Mouse (Mus musculus) cerebellum, adult 2 months (tissue): ENCODE data around the gene Tmem63a. TPM values are rescaled to one million over a fixed set of nuclear protein-coding genes. Genes with fewer than 3 reads are reported as not detected.
A peak's percentile ranks its signal among the peaks of the same experiment; 100 is the strongest.
"Not testable (repeated sequence)": the region's sequence is repeated elsewhere in the genome, so short reads cannot be mapped to it uniquely, and the experiment has no call there.

Experiments
- DNase-seq, 2 experiments: peaks; one replicate each; pipeline ENCODE4 v3.0.0; 2021
- H3K27ac ChIP-seq: fragments of 200-500 bp; 2 replicates; pipeline ENCODE4 v1.5.1; 2012; ENCODE audit warnings: low read length, control low read depth, inconsistent platforms; ENCODE audit not compliant: insufficient read depth
- H3K27me3 ChIP-seq: fragments of 200-500 bp; 2 replicates; pipeline ENCODE4 v1.6.1; 2012; ENCODE audit warnings: inconsistent platforms, mild to moderate bottlenecking, low read length, moderate library complexity; ENCODE audit not compliant: control insufficient read depth, insufficient read depth
- H3K4me1 ChIP-seq: fragments of 200-500 bp; 2 replicates; pipeline ENCODE4 v1.6.1; 2011; ENCODE audit warnings: low read length; ENCODE audit not compliant: control insufficient read depth, insufficient read depth
- H3K4me3 ChIP-seq: fragments of 200-500 bp; replicated peaks from 2 replicates; pipeline ENCODE3; 2011; ENCODE audit warnings: mild to moderate bottlenecking, low read depth, low read length, control low read depth; ENCODE audit not compliant: insufficient read depth
- CTCF ChIP-seq: fragments of 200-500 bp; IDR thresholded peaks from 2 replicates; pipeline ENCODE4 v1.5.1; 2011; ENCODE audit warnings: low read depth, mild to moderate bottlenecking, control low read depth, low read length, moderate library complexity, borderline replicate concordance; ENCODE audit not compliant: insufficient read depth
- POLR2A ChIP-seq: fragments of 200-500 bp; IDR thresholded peaks from 2 replicates; pipeline ENCODE4 v1.6.1; 2011; ENCODE audit warnings: low read length, control low read depth, borderline replicate concordance; ENCODE audit not compliant: insufficient read depth
- WGBS: fragments of 180-500 bp; shearing (Covaris S2); methylation state at CpG from one replicate; pipeline ENCODE4 v1.1.7; 2018; 5-methylcytosine and 5-hydroxymethylcytosine counted together
- polyA plus RNA-seq: library from polyadenylated mRNA; depleted of rRNA; stranded (reverse); fragments of >200 nt; gene quantifications from 2 replicates; pipeline ENCODE4 v1.2.3, GENCODE M21; 2012

The Tmem63a gene
- polyA plus RNA-seq, 1 experiment: 117 TPM

- no peak within 1 kb of the TSS for H3K4me3 ChIP-seq
- 25% methylated on average over 21 of the region's 21 CpGs for WGBS
- no peak for TF ChIP-seq CTCF
- no peak for TF ChIP-seq POLR2A
- no peak for DNase-seq
- H3K27me3 ChIP-seq: no peaks in the 10 kb centered on the region
- H3K4me1 ChIP-seq: no peaks in the 10 kb centered on the region
- H3K27ac ChIP-seq: no peak within 1 kb of the TSS
Observed at GRCm38 (mm10) chr1:180934467-180935419, 7.4 kb upstream of the Tmem63a start, which contains the start of gene Lefty1. Lefty1 (plus strand) TSS chr1:180935022.

GRCm38 (mm10) chr1:180936610-180937398 lies 5.3 kb upstream of the Tmem63a start:
- not testable (repeated sequence) for H3K4me3 ChIP-seq, DNase-seq
- WGBS: 7% methylated on average over 40 of the region's 41 CpGs

GRCm38 (mm10) chr1:180937631-180938030 lies 4.5 kb upstream of the Tmem63a start:
- not testable (repeated sequence) for H3K27ac ChIP-seq, H3K4me1 ChIP-seq, H3K27me3 ChIP-seq, DNase-seq, H3K4me3 ChIP-seq
- WGBS: 62% methylated on average over 13 of the region's 13 CpGs

More at GRCm38 (mm10) chr1:180936610-180937398, 5.3 kb upstream of the Tmem63a start:
- not testable (repeated sequence) for H3K27ac ChIP-seq, H3K27me3 ChIP-seq, H3K4me1 ChIP-seq

- not testable (repeated sequence) for DNase-seq, H3K27ac ChIP-seq, H3K4me1 ChIP-seq, H3K4me3 ChIP-seq, H3K27me3 ChIP-seq
- 83% methylated on average over 2 of the region's 2 CpGs for WGBS
Observed at GRCm38 (mm10) chr1:180938781-180939180, 3.4 kb upstream of the Tmem63a start.

GRCm38 (mm10) chr1:180940776-180941460 lies 1.2 kb upstream of the Tmem63a start:
- no peak for DNase-seq
- 91% methylated on average over 7 of the region's 7 CpGs for WGBS
- H3K27me3 ChIP-seq: no peaks in the 10 kb centered on the region
- H3K27ac ChIP-seq: no peak overlapping the region
- TF ChIP-seq CTCF (no peak), POLR2A (no peak)
- no peak overlapping the region for H3K4me3 ChIP-seq
- H3K4me1 ChIP-seq: no peaks in the 10 kb centered on the region

GRCm38 (mm10) chr1:180941726-180942125 lies 418 bp upstream of the Tmem63a start:
- TF ChIP-seq POLR2A (no peak), CTCF (no peak)
- no peak overlapping the region; the same call in 1 of the 2 replicates for H3K27ac ChIP-seq
- WGBS: 7% methylated on average over 18 of the region's 18 CpGs
- DNase-seq: no peak
- H3K4me3 ChIP-seq: peak overlapping the region; percentile 53
- H3K4me1 ChIP-seq: no peaks in the 10 kb centered on the region
- no peaks in the 10 kb centered on the region for H3K27me3 ChIP-seq

GRCm38 (mm10) chr1:180943032-180943644 lies 994 bp downstream of the Tmem63a start:
- Histone ChIP-seq H3K4me3 (peak overlapping the region; percentile 53), H3K27ac (no peak overlapping the region), H3K4me1 (no peaks in the 10 kb centered on the region), H3K27me3 (no peaks in the 10 kb centered on the region)
- 41% methylated on average over 11 of the region's 11 CpGs for WGBS
- DNase-seq: no peak
- TF ChIP-seq POLR2A (no peak), CTCF (no peak)
